Mouse (Mus musculus): Measurements from ENCODE around the gene Rnf166. TPM values are rescaled to one million over a fixed set of nuclear protein-coding genes. Genes with fewer than 3 reads are reported as not detected.
A peak's percentile ranks its signal among the peaks of the same experiment; 100 is the strongest.

Gene Rnf166
- polyA plus RNA-seq, 1 experiment: 36.3 TPM

DNA sequence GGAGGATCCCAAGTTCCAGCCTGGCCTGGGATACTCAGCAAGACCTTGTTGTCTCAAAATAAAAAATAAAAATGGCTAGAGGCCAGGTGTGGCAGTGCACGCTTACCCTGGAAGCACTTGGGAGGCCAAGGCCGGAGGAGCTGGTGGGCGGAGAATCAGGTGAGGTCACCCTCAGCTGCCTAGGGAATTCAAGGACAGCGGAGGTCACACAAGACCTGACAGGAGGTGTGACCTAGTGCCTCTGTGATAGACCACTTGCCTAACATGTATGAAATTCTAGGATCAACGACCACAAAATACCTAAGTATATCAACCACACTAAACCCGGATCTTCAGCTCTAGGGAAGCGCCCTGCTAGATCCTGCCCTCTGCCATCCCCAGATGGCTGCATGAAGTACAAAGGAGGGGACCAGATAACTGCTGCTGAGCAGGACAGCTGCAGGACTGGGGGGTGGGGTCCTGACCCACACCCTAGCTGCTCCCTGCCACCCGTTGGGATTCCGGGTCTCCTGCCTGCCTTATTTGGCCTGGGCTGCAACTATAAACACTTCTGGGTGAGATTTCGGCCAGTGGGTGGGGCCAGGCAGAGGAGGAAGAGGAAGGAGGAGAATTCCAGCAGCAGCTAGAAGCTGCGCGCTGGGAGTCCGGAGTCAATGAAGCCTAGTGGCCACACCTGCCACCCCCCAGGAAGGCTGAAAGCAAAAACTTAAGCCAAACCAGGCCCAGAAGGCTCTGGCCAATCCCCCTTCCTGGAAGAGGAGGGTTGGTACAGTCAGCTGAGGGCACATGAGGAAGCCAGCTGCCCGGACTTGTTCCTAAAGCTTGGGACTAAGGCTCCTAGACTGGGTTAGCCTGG is 47.2 kb upstream of the Rnf166 start:
- no peak overlapping the region for H3K4me3 ChIP-seq
- H3K27me3 ChIP-seq (ENCODE audit: control insufficient read depth, insufficient read depth, insufficient read length): no peaks in the 10 kb centered on the region
- no peak for TF ChIP-seq POLR2A (IDR thresholded peaks at IDR 0.05; ENCODE audit: insufficient read length, low read depth)
- no peak for TF ChIP-seq CEBPB (IDR thresholded peaks at IDR 0.05; ENCODE audit: insufficient read depth, poor library complexity, severe bottlenecking)
- TF ChIP-seq TCF3 (IDR thresholded peaks at IDR 0.05; ENCODE audit: insufficient read length, low read depth): peak; percentile 77
- no peak for TF ChIP-seq E2F4 (IDR thresholded peaks at IDR 0.05; ENCODE audit: insufficient read depth)
- peak; percentile 28 to 88 (median 84) for TF ChIP-seq MYOD1 (IDR thresholded peaks at IDR 0.05; ENCODE audit: control insufficient read depth in 1 of 3, insufficient read length in 2 of 3, low read depth in 2 of 3)
- TF ChIP-seq MAX (IDR thresholded peaks at IDR 0.05; ENCODE audit: low read depth): no peak
- no peak for TF ChIP-seq POLR2AphosphoS2 (IDR thresholded peaks at IDR 0.05; ENCODE audit: insufficient read length, low read depth)
- no peak for TF ChIP-seq REST (IDR thresholded peaks at IDR 0.05; ENCODE audit: insufficient read depth, insufficient read length)
- no peak for TF ChIP-seq USF1 (IDR thresholded peaks at IDR 0.05; ENCODE audit: low read depth)
- TF ChIP-seq SRF (IDR thresholded peaks at IDR 0.05; ENCODE audit: control insufficient read depth, insufficient read length, low read depth): peak; percentile 99
- TF ChIP-seq TCF12 (IDR thresholded peaks at IDR 0.05; ENCODE audit: insufficient read depth, poor library complexity, severe bottlenecking): peak; percentile 53
- TF ChIP-seq MYOG (IDR thresholded peaks at IDR 0.05; ENCODE audit: control insufficient read depth in 1 of 3, insufficient read depth in 1 of 3, insufficient read length in 2 of 3, low read depth in 2 of 3): peak; percentile 81 to 93 (median 88)
- H3ac ChIP-seq (ENCODE audit: control insufficient read depth, insufficient read length): no peak overlapping the region
- H3K4me2 ChIP-seq (ENCODE audit: low read depth): peak overlapping the region; percentile 53
- peaks cover 71% of the 10 kb centered on the region for H3K79me2 ChIP-seq (ENCODE audit: control insufficient read depth, insufficient read depth)
- no peaks in the 10 kb centered on the region for H3K36me3 ChIP-seq (ENCODE audit: control insufficient read depth, insufficient read depth)

DNA sequence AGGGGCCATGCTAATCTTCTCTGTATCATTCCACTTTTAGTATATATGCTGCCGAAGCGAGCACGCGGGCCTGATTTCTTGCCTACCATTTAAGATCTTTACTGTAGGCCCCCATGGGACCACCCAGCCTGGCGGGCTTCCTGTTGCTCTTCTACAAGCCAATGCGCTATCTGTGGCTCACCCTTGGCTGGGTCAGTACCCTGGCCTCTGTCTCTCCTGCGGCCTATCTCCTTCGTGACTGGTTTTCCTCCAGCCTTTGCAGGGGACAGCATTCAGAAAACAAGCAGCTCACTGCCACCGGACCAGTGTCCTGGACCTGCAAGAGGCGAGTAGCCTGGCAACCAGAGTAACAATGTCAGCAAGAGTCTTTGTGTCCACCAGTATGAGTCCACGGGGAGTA is 44.7 kb upstream of the Rnf166 start:
- TF ChIP-seq REST (IDR thresholded peaks at IDR 0.05; ENCODE audit: insufficient read depth, insufficient read length) (no peak), TCF12 (IDR thresholded peaks at IDR 0.05; ENCODE audit: insufficient read depth, poor library complexity, severe bottlenecking) (no peak), TCF3 (IDR thresholded peaks at IDR 0.05; ENCODE audit: insufficient read length, low read depth) (no peak), POLR2A (IDR thresholded peaks at IDR 0.05; ENCODE audit: insufficient read length, low read depth) (no peak), MAX (IDR thresholded peaks at IDR 0.05; ENCODE audit: low read depth) (no peak), CEBPB (IDR thresholded peaks at IDR 0.05; ENCODE audit: insufficient read depth, poor library complexity, severe bottlenecking) (no peak), SRF (IDR thresholded peaks at IDR 0.05; ENCODE audit: control insufficient read depth, insufficient read length, low read depth) (no peak), POLR2AphosphoS2 (IDR thresholded peaks at IDR 0.05; ENCODE audit: insufficient read length, low read depth) (no peak), MYOG (IDR thresholded peaks at IDR 0.05; ENCODE audit: control insufficient read depth in 1 of 3, insufficient read depth in 1 of 3, insufficient read length in 2 of 3, low read depth in 2 of 3) (no peak), MYOD1 (IDR thresholded peaks at IDR 0.05; ENCODE audit: control insufficient read depth in 1 of 3, insufficient read length in 2 of 3, low read depth in 2 of 3) (no peak), USF1 (IDR thresholded peaks at IDR 0.05; ENCODE audit: low read depth) (no peak), E2F4 (IDR thresholded peaks at IDR 0.05; ENCODE audit: insufficient read depth) (no peak)
- no peak overlapping the region for H3ac ChIP-seq (ENCODE audit: control insufficient read depth, insufficient read length)
- H3K4me2 ChIP-seq (ENCODE audit: low read depth): no peak overlapping the region
- H3K27me3 ChIP-seq (ENCODE audit: control insufficient read depth, insufficient read depth, insufficient read length): no peaks in the 10 kb centered on the region
- peaks cover 49% of the 10 kb centered on the region for H3K79me2 ChIP-seq (ENCODE audit: control insufficient read depth, insufficient read depth)
- no peak overlapping the region for H3K4me3 ChIP-seq
- no peaks in the 10 kb centered on the region for H3K36me3 ChIP-seq (ENCODE audit: control insufficient read depth, insufficient read depth)

DNA sequence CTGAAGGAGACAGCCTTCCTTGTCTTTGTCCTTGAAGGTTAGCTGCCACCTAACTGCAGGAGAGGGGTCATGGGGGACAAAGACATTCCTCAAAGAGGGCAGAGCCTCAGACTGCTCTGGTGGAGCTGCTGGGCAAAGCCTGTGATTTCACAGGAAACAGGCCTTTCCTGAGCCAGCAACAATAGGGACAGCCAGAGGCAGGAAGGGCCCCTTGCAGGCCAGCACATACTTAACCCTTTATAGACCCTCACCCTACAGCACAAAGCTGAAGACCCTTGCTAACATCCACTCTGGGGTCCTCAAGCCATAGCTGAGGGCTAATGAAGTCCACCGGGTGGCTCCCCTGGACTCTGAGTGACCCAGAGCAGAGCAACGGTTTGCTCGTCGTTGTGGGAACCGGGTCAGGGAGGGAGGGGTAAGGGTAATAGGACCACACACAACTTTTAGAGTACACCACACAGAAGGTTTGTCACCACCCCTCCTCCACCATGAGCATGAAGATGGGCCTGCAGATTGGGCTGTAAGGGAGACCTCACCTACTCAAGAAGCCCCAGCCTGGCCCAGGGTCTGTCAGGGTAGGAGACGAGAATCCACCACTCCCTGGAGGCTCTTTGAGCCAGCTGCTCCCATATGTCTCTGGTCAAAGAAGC is 41.8 kb upstream of the Rnf166 start:
- Histone ChIP-seq H3K79me2 (ENCODE audit: control insufficient read depth, insufficient read depth) (peaks cover 48% of the 10 kb centered on the region), H3K36me3 (ENCODE audit: control insufficient read depth, insufficient read depth) (peaks cover 6% of the 10 kb centered on the region), H3K4me3 (no peak overlapping the region), H3K27me3 (ENCODE audit: control insufficient read depth, insufficient read depth, insufficient read length) (no peaks in the 10 kb centered on the region), H3ac (ENCODE audit: control insufficient read depth, insufficient read length) (no peak overlapping the region), H3K4me2 (ENCODE audit: low read depth) (no peak overlapping the region)
- TF ChIP-seq MYOG (IDR thresholded peaks at IDR 0.05; ENCODE audit: control insufficient read depth in 1 of 3, insufficient read depth in 1 of 3, insufficient read length in 2 of 3, low read depth in 2 of 3) (peak in 1 of 3 experiments; percentile 26), CEBPB (IDR thresholded peaks at IDR 0.05; ENCODE audit: insufficient read depth, poor library complexity, severe bottlenecking) (no peak)

DNA sequence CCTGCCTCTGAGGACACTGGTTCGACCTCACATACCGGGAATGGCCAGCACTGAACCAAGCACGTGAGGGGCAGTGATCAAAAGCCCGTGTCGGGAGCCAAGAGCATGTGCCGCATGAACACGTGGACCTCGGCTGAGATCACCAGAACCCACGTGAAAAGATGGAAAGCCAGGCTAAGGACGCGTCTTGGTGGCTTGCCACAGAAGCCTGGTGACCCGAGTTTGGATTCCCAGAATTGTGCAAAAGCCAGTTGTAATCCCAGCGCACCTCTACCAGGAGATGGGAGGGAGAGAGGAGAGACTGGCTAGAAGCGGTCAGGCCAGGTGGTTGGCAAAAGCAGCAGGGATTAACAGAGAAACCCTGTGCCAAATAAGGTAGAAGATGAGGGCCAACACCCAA is 39.8 kb upstream of the Rnf166 start:
- Histone ChIP-seq H3ac (ENCODE audit: control insufficient read depth, insufficient read length) (no peak overlapping the region), H3K4me3 (no peak overlapping the region), H3K36me3 (ENCODE audit: control insufficient read depth, insufficient read depth) (peaks cover 9% of the 10 kb centered on the region), H3K27me3 (ENCODE audit: control insufficient read depth, insufficient read depth, insufficient read length) (no peaks in the 10 kb centered on the region), H3K79me2 (ENCODE audit: control insufficient read depth, insufficient read depth) (peaks cover 42% of the 10 kb centered on the region), H3K4me2 (ENCODE audit: low read depth) (no peak overlapping the region)
- TF ChIP-seq E2F4 (IDR thresholded peaks at IDR 0.05; ENCODE audit: insufficient read depth) (no peak), USF1 (IDR thresholded peaks at IDR 0.05; ENCODE audit: low read depth) (no peak), MAX (IDR thresholded peaks at IDR 0.05; ENCODE audit: low read depth) (no peak), REST (IDR thresholded peaks at IDR 0.05; ENCODE audit: insufficient read depth, insufficient read length) (no peak)

DNA sequence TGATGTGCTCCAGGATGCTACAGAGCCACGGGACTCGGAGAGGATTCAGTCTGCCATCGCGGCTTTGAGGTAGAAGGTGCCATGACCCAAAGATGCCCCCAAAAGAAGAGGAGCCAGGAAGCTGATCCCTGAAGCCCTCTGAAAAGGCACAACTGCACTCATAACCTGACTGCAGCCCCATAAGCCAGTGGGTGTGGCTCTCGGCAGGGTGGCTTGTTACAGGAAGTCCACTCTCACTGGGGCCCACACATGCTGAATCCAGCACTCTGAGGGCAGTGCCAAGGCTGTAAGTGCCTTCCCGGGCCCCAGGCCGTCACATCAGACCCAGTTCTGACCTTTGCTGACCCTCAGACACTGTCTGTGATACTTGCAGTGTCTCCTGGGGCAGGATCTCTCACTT is 36.5 kb upstream of the Rnf166 start:
- no peaks in the 10 kb centered on the region for H3K27me3 ChIP-seq (ENCODE audit: control insufficient read depth, insufficient read depth, insufficient read length)
- H3K4me3 ChIP-seq: no peak overlapping the region
- no peak overlapping the region for H3K4me2 ChIP-seq (ENCODE audit: low read depth)
- peaks cover 47% of the 10 kb centered on the region for H3K79me2 ChIP-seq (ENCODE audit: control insufficient read depth, insufficient read depth)
- peaks cover 9% of the 10 kb centered on the region for H3K36me3 ChIP-seq (ENCODE audit: control insufficient read depth, insufficient read depth)
- no peak for TF ChIP-seq POLR2A (IDR thresholded peaks at IDR 0.05; ENCODE audit: insufficient read length, low read depth)
- TF ChIP-seq POLR2AphosphoS2 (IDR thresholded peaks at IDR 0.05; ENCODE audit: insufficient read length, low read depth): peak; percentile 20
- no peak overlapping the region for H3ac ChIP-seq (ENCODE audit: control insufficient read depth, insufficient read length)

Data from myocyte (in vitro differentiated cells).